Mouse (Mus musculus): ENCODE results near the gene Dhcr24.

Dhcr24 gene

GRCm38 (mm10) chr4:106560213-106560845, 509 bp upstream of the Dhcr24 start:
- DNase-seq, result no peak

GRCm38 (mm10) chr4:106562006-106562405, 1.2 kb downstream of the Dhcr24 start:
- DNase-seq, result no peak

- no peak for DNase-seq
Measured at GRCm38 (mm10) chr4:106562837-106563790, 2.3 kb downstream of the Dhcr24 start.

GRCm38 (mm10) chr4:106564161-106564560, 3.3 kb downstream of the Dhcr24 start:
- no peak for DNase-seq

GRCm38 (mm10) chr4:106569680-106570079, 8.8 kb downstream of the Dhcr24 start:
- no peak for DNase-seq

- no peak for DNase-seq
Measured at GRCm38 (mm10) chr4:106571081-106571724, 10.4 kb downstream of the Dhcr24 start.

GRCm38 (mm10) chr4:106575022-106575421, 14.2 kb downstream of the Dhcr24 start:
- no peak for DNase-seq

GRCm38 (mm10) chr4:106577511-106577910, 16.7 kb downstream of the Dhcr24 start:
- DNase-seq, result no peak

GRCm38 (mm10) chr4:106581176-106581864, 20.5 kb downstream of the Dhcr24 start:
- DNase-seq, result no peak

- DNase-seq, result no peak
Measured at GRCm38 (mm10) chr4:106581865-106582204, 21.0 kb downstream of the Dhcr24 start.

GRCm38 (mm10) chr4:106582428-106583153, 21.8 kb downstream of the Dhcr24 start:
- DNase-seq, result no peak

- no peak for DNase-seq
Measured at GRCm38 (mm10) chr4:106584665-106585064, 23.8 kb downstream of the Dhcr24 start.

- no peak for DNase-seq
Measured at GRCm38 (mm10) chr4:106587075-106587474, 26.2 kb downstream of the Dhcr24 start.

GRCm38 (mm10) chr4:106590142-106590541, 29.3 kb downstream of the Dhcr24 start:
- peak; percentile 16 for DNase-seq

- no peak for DNase-seq
Measured at GRCm38 (mm10) chr4:106590871-106591270, 30.0 kb downstream of the Dhcr24 start.

GRCm38 (mm10) chr4:106593636-106594035, 32.8 kb downstream of the Dhcr24 start:
- no peak for DNase-seq

GRCm38 (mm10) chr4:106596200-106596599, 35.4 kb downstream of the Dhcr24 start:
- DNase-seq, result no peak

GRCm38 (mm10) chr4:106597055-106597454, 36.2 kb downstream of the Dhcr24 start:
- no peak for DNase-seq

- no peak for DNase-seq
Measured at GRCm38 (mm10) chr4:106597741-106598140, 36.9 kb downstream of the Dhcr24 start.

- no peak for DNase-seq
Measured at GRCm38 (mm10) chr4:106599415-106599814, 38.6 kb downstream of the Dhcr24 start.

- no peak for DNase-seq
Measured at GRCm38 (mm10) chr4:106600770-106601169, 39.9 kb downstream of the Dhcr24 start.

Measured in lung, postnatal 14 days (tissue).